ENCODE assay signal across 20 mouse cellular contexts in the genomic region with DNA sequence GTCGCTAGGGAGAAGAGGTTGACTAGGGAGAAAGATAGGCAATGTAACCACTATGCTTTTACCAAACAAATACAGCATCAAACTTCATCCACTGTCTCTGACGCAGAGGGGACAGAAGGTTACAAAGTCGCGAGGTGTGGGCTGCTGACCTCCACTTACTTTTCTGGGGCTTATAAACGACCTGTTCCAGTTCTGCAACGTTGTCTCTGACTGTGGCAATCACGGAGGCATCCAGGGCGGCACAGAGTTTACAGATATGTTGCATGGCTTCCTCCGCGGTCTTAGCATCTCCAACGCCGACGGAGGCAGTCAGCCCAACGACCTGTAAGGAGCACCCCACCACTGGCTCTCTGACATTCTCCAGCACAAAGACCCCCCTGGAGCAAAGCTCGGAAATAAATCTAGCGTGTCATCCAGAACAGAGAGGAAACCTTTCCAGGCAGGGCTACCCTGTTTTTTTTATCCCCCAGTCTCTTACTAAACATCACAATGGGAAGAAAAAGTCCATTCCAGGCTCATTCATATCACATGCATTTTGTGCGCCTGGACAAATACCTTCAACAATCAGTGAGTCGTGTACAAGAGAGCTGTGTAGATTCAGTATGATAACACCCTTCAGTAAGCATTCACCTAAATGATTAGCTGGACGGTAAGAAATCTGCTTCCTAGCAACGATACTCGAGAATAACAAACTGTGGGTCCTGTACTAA. TPM values are rescaled to one million over a fixed set of nuclear protein-coding genes. Genes with fewer than 3 reads are reported as not detected.
DNase-seq lines count a peak whose midpoint lies in the region; ATAC-seq and TF ChIP-seq lines count a peak whose summit lies in the region.
"Had no signal": no experiment of that assay in that cellular context is flagged by ENCODE, and none has a peak within 500 bp of the region (broad histone marks: within the 10 kb centered on the region; RNA-seq: fewer than 3 reads in every experiment).

No protein-coding gene starts in this region.

- TF ChIP-seq CTCF in hindbrain, postnatal 0 days (IDR thresholded peaks at IDR 0.05; ENCODE audit: low read depth), result no peak
- TF ChIP-seq CTCF in midbrain, postnatal 0 days (IDR thresholded peaks at IDR 0.05), result no peak
- TF ChIP-seq CTCF in ES-Bruce4 (IDR thresholded peaks at IDR 0.05; ENCODE audit: low read depth, low read length), result no peak

- no peaks in the 10 kb centered on the region for H3K4me1 ChIP-seq in hindbrain, postnatal 0 days (ENCODE audit: insufficient read depth, low read length)
- H3K4me1 ChIP-seq in hindbrain, embryonic 14.5 days (replicated peaks; ENCODE audit: control insufficient read depth, insufficient read depth, low read length), result 0 out of 2 replicates have a peak, but pooled peaks cover 5% of the 10 kb centered on the region
- peaks cover 5% of the 10 kb centered on the region; the same call in 1 of the 2 replicates for H3K4me1 ChIP-seq in midbrain, embryonic 11.5 days (ENCODE audit: control insufficient read depth, insufficient read depth, low read length)
- H3K4me1 ChIP-seq in midbrain, postnatal 0 days (ENCODE audit: insufficient read depth, low read length), result no peaks in the 10 kb centered on the region
- H3K4me1 ChIP-seq in ES-Bruce4 (ENCODE audit: control insufficient read depth, insufficient read depth, low read length), result peaks cover 5% of the 10 kb centered on the region
- peaks cover 16% of the 10 kb centered on the region for H3K4me1 ChIP-seq in neural tube, embryonic 13.5 days (replicated peaks)
- H3K4me1 ChIP-seq: forebrain, embryonic 13.5 days had no signal

- no peak for TF ChIP-seq POLR2A in ES-Bruce4 (IDR thresholded peaks at IDR 0.05; ENCODE audit: insufficient read depth, low read length)

- H3K9me3 ChIP-seq in hindbrain, postnatal 0 days (ENCODE audit: low read length), result no peaks in the 10 kb centered on the region
- H3K9me3 ChIP-seq in hindbrain, embryonic 14.5 days (ENCODE audit: control insufficient read depth, low read length), result no peaks in the 10 kb centered on the region
- H3K9me3 ChIP-seq in midbrain, embryonic 11.5 days (ENCODE audit: control insufficient read depth, low read length), result no peaks in the 10 kb centered on the region
- H3K9me3 ChIP-seq in midbrain, postnatal 0 days (ENCODE audit: low read length), result no peaks in the 10 kb centered on the region
- H3K9me3 ChIP-seq in ES-Bruce4 (replicated peaks; ENCODE audit: control insufficient read depth, insufficient read depth, low read length, poor library complexity, severe bottlenecking), result no peaks in the 10 kb centered on the region
- H3K9me3 ChIP-seq in neural tube, embryonic 13.5 days, result no peaks in the 10 kb centered on the region
- H3K9me3 ChIP-seq: embryonic facial prominence, embryonic 10.5 days; forebrain, embryonic 13.5 days; heart, embryonic 12.5 days; hindbrain, embryonic 12.5 days had no signal

- H3K4me2 ChIP-seq in hindbrain, postnatal 0 days (ENCODE audit: low read depth, low read length), result 0 out of 2 replicates have a peak overlapping the region, but pooled peaks have one; percentile 5
- H3K4me2 ChIP-seq in hindbrain, embryonic 14.5 days (replicated peaks), result no peak overlapping the region
- H3K4me2 ChIP-seq in midbrain, embryonic 11.5 days, result no peak overlapping the region
- no peak overlapping the region for H3K4me2 ChIP-seq in midbrain, postnatal 0 days (ENCODE audit: low read depth, low read length, poor library complexity, severe bottlenecking)
- H3K4me2 ChIP-seq in neural tube, embryonic 13.5 days, result peak overlapping the region; percentile 26
- H3K4me2 ChIP-seq: hindbrain, embryonic 12.5 days had no signal

- no peak for DNase-seq in hindbrain, postnatal 0 days (ENCODE audit: low spot score)
- DNase-seq in hindbrain, embryonic 14.5 days (ENCODE audit: low spot score), result no peak
- peak; percentile 82 for DNase-seq in midbrain, embryonic 11.5 days (ENCODE audit: low spot score, missing footprints)
- no peak for DNase-seq in midbrain, postnatal 0 days (ENCODE audit: low spot score)
- no peak for DNase-seq in spleen, adult 18-20 months
- no peak for DNase-seq in layer of hippocampus, adult 9-10 months (ENCODE audit: low spot score)
- DNase-seq: adrenal gland, postnatal 14 days; cerebellum, adult 11-12 months; cerebellum, adult 9-10 months; cerebellum, postnatal 25 days; forebrain, postnatal 0 days; gastrocnemius, postnatal 14 days; heart, postnatal 36 days had no signal

- no peak overlapping the region for H3K4me3 ChIP-seq in hindbrain, postnatal 0 days (ENCODE audit: low read length)
- no peak overlapping the region for H3K4me3 ChIP-seq in hindbrain, embryonic 14.5 days (replicated peaks; ENCODE audit: low read length)
- no peak overlapping the region for H3K4me3 ChIP-seq in midbrain, embryonic 11.5 days (ENCODE audit: low read depth, low read length)
- H3K4me3 ChIP-seq in midbrain, postnatal 0 days (ENCODE audit: low read depth, low read length), result no peak overlapping the region
- no peak overlapping the region for H3K4me3 ChIP-seq in ES-Bruce4 (ENCODE audit: low read depth, low read length)
- H3K4me3 ChIP-seq in neural tube, embryonic 13.5 days, result no peak overlapping the region
- H3K4me3 ChIP-seq: embryonic facial prominence, embryonic 10.5 days; forebrain, embryonic 13.5 days; heart, embryonic 12.5 days; hindbrain, embryonic 12.5 days had no signal

- ATAC-seq in hindbrain, postnatal 0 days, result no peak
- ATAC-seq in hindbrain, embryonic 14.5 days (ENCODE audit: low FRiP score), result no peak
- no peak for ATAC-seq in midbrain, embryonic 11.5 days (ENCODE audit: low FRiP score)
- ATAC-seq in midbrain, postnatal 0 days (ENCODE audit: low FRiP score), result no peak
- no peak for ATAC-seq in neural tube, embryonic 13.5 days (ENCODE audit: low read depth)
- ATAC-seq: activated CD4-positive, CD25-positive, alpha-beta regulatory T cell, adult 4 months; forebrain, embryonic 13.5 days; forebrain, postnatal 0 days had no signal

- H3K27ac ChIP-seq in hindbrain, postnatal 0 days, result no peak overlapping the region
- H3K27ac ChIP-seq in hindbrain, embryonic 14.5 days, result no peak overlapping the region
- H3K27ac ChIP-seq in midbrain, embryonic 11.5 days (ENCODE audit: low read depth, low read length), result no peak overlapping the region
- no peak overlapping the region for H3K27ac ChIP-seq in midbrain, postnatal 0 days (ENCODE audit: low read depth, low read length)
- H3K27ac ChIP-seq in ES-Bruce4 (ENCODE audit: insufficient read depth, low read length), result 0 out of 2 replicates have a peak overlapping the region, but pooled peaks have one; percentile 32
- H3K27ac ChIP-seq in neural tube, embryonic 13.5 days (replicated peaks), result no peak overlapping the region
- H3K27ac ChIP-seq: embryonic facial prominence, embryonic 10.5 days; forebrain, embryonic 13.5 days; hindbrain, embryonic 12.5 days had no signal

- H3K27me3 ChIP-seq in hindbrain, postnatal 0 days (ENCODE audit: insufficient read depth, low read length), result no peaks in the 10 kb centered on the region
- no peaks in the 10 kb centered on the region; the same call in 1 of the 2 replicates for H3K27me3 ChIP-seq in hindbrain, embryonic 14.5 days (ENCODE audit: control insufficient read depth, insufficient read depth, low read length)
- H3K27me3 ChIP-seq in midbrain, embryonic 11.5 days (ENCODE audit: control insufficient read depth, insufficient read depth, low read length), result no peaks in the 10 kb centered on the region
- no peaks in the 10 kb centered on the region for H3K27me3 ChIP-seq in midbrain, postnatal 0 days (ENCODE audit: insufficient read depth, low read length)
- no peaks in the 10 kb centered on the region for H3K27me3 ChIP-seq in ES-Bruce4 (ENCODE audit: control insufficient read depth, insufficient read depth, low read length, poor library complexity, severe bottlenecking)
- H3K27me3 ChIP-seq in neural tube, embryonic 13.5 days, result peaks cover 10% of the 10 kb centered on the region; the same call in 1 of the 2 replicates
- H3K27me3 ChIP-seq: forebrain, embryonic 13.5 days had no signal

- no peaks in the 10 kb centered on the region for H3K36me3 ChIP-seq in hindbrain, postnatal 0 days (ENCODE audit: insufficient read depth, low read length)
- H3K36me3 ChIP-seq in hindbrain, embryonic 14.5 days (replicated peaks; ENCODE audit: control insufficient read depth, insufficient read depth), result no peaks in the 10 kb centered on the region
- no peaks in the 10 kb centered on the region for H3K36me3 ChIP-seq in midbrain, embryonic 11.5 days (ENCODE audit: control insufficient read depth, insufficient read depth, low read length)
- H3K36me3 ChIP-seq in midbrain, postnatal 0 days (ENCODE audit: insufficient read depth, low read length), result no peaks in the 10 kb centered on the region
- H3K36me3 ChIP-seq in ES-Bruce4 (ENCODE audit: control insufficient read depth, insufficient read depth, low read length, poor library complexity, severe bottlenecking), result no peaks in the 10 kb centered on the region; the same call in 1 of the 2 replicates
- no peaks in the 10 kb centered on the region for H3K36me3 ChIP-seq in neural tube, embryonic 13.5 days
- H3K36me3 ChIP-seq: embryonic facial prominence, embryonic 10.5 days; hindbrain, embryonic 12.5 days had no signal

- no peak overlapping the region for H3K9ac ChIP-seq in hindbrain, postnatal 0 days (replicated peaks; ENCODE audit: low read length)
- H3K9ac ChIP-seq in hindbrain, embryonic 14.5 days, result no peak overlapping the region
- H3K9ac ChIP-seq in midbrain, embryonic 11.5 days (ENCODE audit: low read length), result no peak overlapping the region
- H3K9ac ChIP-seq in midbrain, postnatal 0 days (replicated peaks; ENCODE audit: low read length, poor library complexity, severe bottlenecking), result no peak overlapping the region
- H3K9ac ChIP-seq in ES-Bruce4 (ENCODE audit: low read depth, poor library complexity, severe bottlenecking), result no peak overlapping the region
- H3K9ac ChIP-seq in neural tube, embryonic 13.5 days, result no peak overlapping the region
- H3K9ac ChIP-seq: forebrain, embryonic 13.5 days; forebrain, postnatal 0 days; heart, embryonic 12.5 days; hindbrain, embryonic 12.5 days had no signal

- no peak for TF ChIP-seq EP300 in ES-Bruce4 (IDR thresholded peaks at IDR 0.05; ENCODE audit: insufficient read depth, low read depth, low read length)

- 34% methylated on average over 21 of the region's 21 CpGs for WGBS in hindbrain, postnatal 0 days
- 37% methylated on average over 21 of the region's 21 CpGs for WGBS in hindbrain, embryonic 14.5 days
- WGBS in midbrain, embryonic 11.5 days, result 47% methylated on average over 21 of the region's 21 CpGs
- WGBS in midbrain, postnatal 0 days, result 33% methylated on average over 21 of the region's 21 CpGs
- 32% methylated on average over 21 of the region's 21 CpGs for WGBS in neural tube, embryonic 13.5 days

RNA-seq across cellular contexts. Expression of gene Ddx58, which starts 17.6 kb away (rescaled TPM):
- 4.2 and 7.0 TPM in 2 replicates for total RNA-seq in hindbrain, postnatal 0 days (2014; rRNA removed)
- polyA plus RNA-seq in hindbrain, postnatal 0 days (2015; fragmentation: Nextera tagmentation; extraction: Ambion mirVana), result 2.3 and 4.2 TPM in 2 replicates
- polyA plus RNA-seq in hindbrain, embryonic 14.5 days (2014; fragmentation: Nextera tagmentation; extraction: Ambion mirVana), result 2.5 and 4.3 TPM in 2 replicates
- 2.1 and 3.0 TPM in 2 replicates for polyA plus RNA-seq in midbrain, embryonic 11.5 days (2014; fragmentation: Nextera tagmentation; extraction: Ambion mirVana)
- 5.0 and 6.4 TPM in 2 replicates for total RNA-seq in midbrain, postnatal 0 days (2014; rRNA removed)
- 3.0 and 3.3 TPM in 2 replicates for polyA plus RNA-seq in midbrain, postnatal 0 days (2015; fragmentation: Nextera tagmentation; extraction: Ambion mirVana)
- 43.6 and 45.1 TPM in 2 replicates for polyA plus RNA-seq in ES-Bruce4 (2011; ENCODE audit: insufficient read depth, insufficient read length, low read depth, missing spikeins)
- 3.8 and 5.0 TPM in 2 replicates for polyA plus RNA-seq in neural tube, embryonic 13.5 days (2015; fragmentation: Nextera tagmentation; extraction: Ambion mirVana)

RNA-seq across cellular contexts. Expression of gene Smim27, which starts 47.3 kb away (rescaled TPM):
- 0.31 and 1.7 TPM in 2 replicates for total RNA-seq in hindbrain, postnatal 0 days (2014; rRNA removed)
- 19.1 and 28.5 TPM in 2 replicates for polyA plus RNA-seq in hindbrain, postnatal 0 days (2015; fragmentation: Nextera tagmentation; extraction: Ambion mirVana)
- polyA plus RNA-seq in hindbrain, embryonic 14.5 days (2014; fragmentation: Nextera tagmentation; extraction: Ambion mirVana), result 12.8 and 16.9 TPM in 2 replicates
- 28.8 and 38.0 TPM in 2 replicates for polyA plus RNA-seq in midbrain, embryonic 11.5 days (2014; fragmentation: Nextera tagmentation; extraction: Ambion mirVana)
- 0.71 and 3.0 TPM in 2 replicates for total RNA-seq in midbrain, postnatal 0 days (2014; rRNA removed)
- 13.9 and 18.8 TPM in 2 replicates for polyA plus RNA-seq in midbrain, postnatal 0 days (2015; fragmentation: Nextera tagmentation; extraction: Ambion mirVana)
- polyA plus RNA-seq in ES-Bruce4 (2011; ENCODE audit: insufficient read depth, insufficient read length, low read depth, missing spikeins), result 4.4 and 4.5 TPM in 2 replicates
- polyA plus RNA-seq in neural tube, embryonic 13.5 days (2015; fragmentation: Nextera tagmentation; extraction: Ambion mirVana), result 21.0 and 23.8 TPM in 2 replicates

RNA-seq across cellular contexts. Expression of gene Topors, which starts 47.6 kb away (rescaled TPM):
- total RNA-seq in hindbrain, postnatal 0 days (2014; rRNA removed), result 19.1 and 21.3 TPM in 2 replicates
- polyA plus RNA-seq in hindbrain, postnatal 0 days (2015; fragmentation: Nextera tagmentation; extraction: Ambion mirVana), result 30.0 and 30.7 TPM in 2 replicates
- polyA plus RNA-seq in hindbrain, embryonic 14.5 days (2014; fragmentation: Nextera tagmentation; extraction: Ambion mirVana), result 31.8 and 32.7 TPM in 2 replicates
- 48.9 and 52.3 TPM in 2 replicates for polyA plus RNA-seq in midbrain, embryonic 11.5 days (2014; fragmentation: Nextera tagmentation; extraction: Ambion mirVana)
- 24.4 and 25.3 TPM in 2 replicates for total RNA-seq in midbrain, postnatal 0 days (2014; rRNA removed)
- polyA plus RNA-seq in midbrain, postnatal 0 days (2015; fragmentation: Nextera tagmentation; extraction: Ambion mirVana), result 25.9 and 29.9 TPM in 2 replicates
- polyA plus RNA-seq in ES-Bruce4 (2011; ENCODE audit: insufficient read depth, insufficient read length, low read depth, missing spikeins), result 62.2 and 66.3 TPM in 2 replicates
- polyA plus RNA-seq in neural tube, embryonic 13.5 days (2015; fragmentation: Nextera tagmentation; extraction: Ambion mirVana), result 33.3 and 38.4 TPM in 2 replicates

RNA-seq across cellular contexts. Expression of gene Ndufb6, which starts 57.2 kb away (rescaled TPM):
- total RNA-seq in hindbrain, postnatal 0 days (2014; rRNA removed), result 180 TPM in 2 replicates
- 453 and 456 TPM in 2 replicates for polyA plus RNA-seq in hindbrain, postnatal 0 days (2015; fragmentation: Nextera tagmentation; extraction: Ambion mirVana)
- 345 and 377 TPM in 2 replicates for polyA plus RNA-seq in hindbrain, embryonic 14.5 days (2014; fragmentation: Nextera tagmentation; extraction: Ambion mirVana)
- polyA plus RNA-seq in midbrain, embryonic 11.5 days (2014; fragmentation: Nextera tagmentation; extraction: Ambion mirVana), result 280 and 289 TPM in 2 replicates
- 129 and 174 TPM in 2 replicates for total RNA-seq in midbrain, postnatal 0 days (2014; rRNA removed)
- polyA plus RNA-seq in midbrain, postnatal 0 days (2015; fragmentation: Nextera tagmentation; extraction: Ambion mirVana), result 399 and 439 TPM in 2 replicates
- polyA plus RNA-seq in ES-Bruce4 (2011; ENCODE audit: insufficient read depth, insufficient read length, low read depth, missing spikeins), result 151 and 188 TPM in 2 replicates
- polyA plus RNA-seq in neural tube, embryonic 13.5 days (2015; fragmentation: Nextera tagmentation; extraction: Ambion mirVana), result 359 and 361 TPM in 2 replicates

Comparison
In these comparisons a context has a peak if more than half of its experiments do, and no peak if none do; other contexts are left out.
1. H3K4me2 ChIP-seq: peak in hindbrain, postnatal 0 days (single experiment) and neural tube, embryonic 13.5 days (single experiment); none in hindbrain, embryonic 14.5 days (single experiment), midbrain, embryonic 11.5 days (single experiment) and midbrain, postnatal 0 days (single experiment).